ENCODE assay signal across 19 mouse cellular contexts in genomic region chr5:118078550-118078949, GRCm38 (mm10). TPM values are rescaled to one million over a fixed set of nuclear protein-coding genes. Genes with fewer than 3 reads are reported as not detected.
DNase-seq lines count a peak whose midpoint lies in the region; ATAC-seq lines count a peak whose summit lies in the region.
"Had no signal": no experiment of that assay in that cellular context is flagged by ENCODE, and none has a peak within 500 bp of the region (broad histone marks: within the 10 kb centered on the region; RNA-seq: fewer than 3 reads in every experiment).

No protein-coding gene starts in this region.

- no peak for ATAC-seq in forebrain, embryonic 13.5 days
- ATAC-seq in midbrain, embryonic 11.5 days (ENCODE audit: low FRiP score), result no peak
- ATAC-seq in midbrain, embryonic 16.5 days, result no peak
- ATAC-seq in midbrain, embryonic 13.5 days, result no peak

- WGBS in forebrain, embryonic 13.5 days, result 88% methylated on average over 6 of the region's 6 CpGs
- 93% methylated on average over 6 of the region's 6 CpGs for WGBS in forebrain, embryonic 10.5 days
- 89% methylated on average over 6 of the region's 6 CpGs for WGBS in midbrain, embryonic 11.5 days
- 87% methylated on average over 6 of the region's 6 CpGs for WGBS in midbrain, embryonic 16.5 days
- WGBS in midbrain, embryonic 13.5 days, result 90% methylated on average over 6 of the region's 6 CpGs

- H3K4me2 ChIP-seq in forebrain, embryonic 13.5 days, result no peak overlapping the region
- no peak overlapping the region for H3K4me2 ChIP-seq in midbrain, embryonic 11.5 days
- H3K4me2 ChIP-seq in midbrain, embryonic 16.5 days (ENCODE audit: low read length), result no peak overlapping the region
- no peak overlapping the region for H3K4me2 ChIP-seq in midbrain, embryonic 13.5 days (replicated peaks)
- H3K4me2 ChIP-seq: embryonic facial prominence, embryonic 15.5 days; heart, embryonic 12.5 days; hindbrain, embryonic 12.5 days had no signal

- H3K27me3 ChIP-seq in forebrain, embryonic 13.5 days, result no peaks in the 10 kb centered on the region
- H3K27me3 ChIP-seq in forebrain, embryonic 10.5 days (ENCODE audit: poor library complexity, severe bottlenecking), result no peaks in the 10 kb centered on the region
- no peaks in the 10 kb centered on the region for H3K27me3 ChIP-seq in midbrain, embryonic 11.5 days (ENCODE audit: control insufficient read depth, insufficient read depth, low read length)
- no peaks in the 10 kb centered on the region for H3K27me3 ChIP-seq in midbrain, embryonic 16.5 days (ENCODE audit: control insufficient read depth, insufficient read depth, low read depth, low read length)
- H3K27me3 ChIP-seq in midbrain, embryonic 13.5 days, result no peaks in the 10 kb centered on the region
- H3K27me3 ChIP-seq: embryonic facial prominence, embryonic 15.5 days; heart, embryonic 12.5 days; hindbrain, embryonic 12.5 days had no signal

- H3K36me3 ChIP-seq in forebrain, embryonic 13.5 days (ENCODE audit: poor library complexity, severe bottlenecking), result peaks cover 26% of the 10 kb centered on the region
- peaks cover 73% of the 10 kb centered on the region for H3K36me3 ChIP-seq in forebrain, embryonic 10.5 days (replicated peaks)
- H3K36me3 ChIP-seq in midbrain, embryonic 11.5 days (ENCODE audit: control insufficient read depth, insufficient read depth, low read length), result peaks cover 2% of the 10 kb centered on the region; the same call in 1 of the 2 replicates
- H3K36me3 ChIP-seq in midbrain, embryonic 16.5 days (ENCODE audit: control insufficient read depth, insufficient read depth, low read length), result peaks cover 2% of the 10 kb centered on the region; the same call in 1 of the 2 replicates
- H3K36me3 ChIP-seq in midbrain, embryonic 13.5 days, result peaks cover 31% of the 10 kb centered on the region

- H3K27ac ChIP-seq in forebrain, embryonic 13.5 days, result peak overlapping the region; percentile 76; the same call in 1 of the 2 replicates
- no peak overlapping the region; the same call in 1 of the 2 replicates for H3K27ac ChIP-seq in forebrain, embryonic 10.5 days
- peak overlapping the region; percentile 7; the same call in 1 of the 2 replicates for H3K27ac ChIP-seq in midbrain, embryonic 11.5 days (ENCODE audit: low read depth, low read length)
- H3K27ac ChIP-seq in midbrain, embryonic 16.5 days (ENCODE audit: low read length), result no peak overlapping the region
- peak overlapping the region; percentile 72 for H3K27ac ChIP-seq in midbrain, embryonic 13.5 days
- H3K27ac ChIP-seq: gastrocnemius, adult 2 months had no signal

- no peaks in the 10 kb centered on the region for H3K9me3 ChIP-seq in forebrain, embryonic 13.5 days (replicated peaks)
- H3K9me3 ChIP-seq in forebrain, embryonic 10.5 days, result no peaks in the 10 kb centered on the region
- H3K9me3 ChIP-seq in midbrain, embryonic 11.5 days (ENCODE audit: control insufficient read depth, low read length), result no peaks in the 10 kb centered on the region
- H3K9me3 ChIP-seq in midbrain, embryonic 16.5 days (replicated peaks; ENCODE audit: control insufficient read depth, low read length, poor library complexity, severe bottlenecking), result no peaks in the 10 kb centered on the region
- H3K9me3 ChIP-seq in midbrain, embryonic 13.5 days, result no peaks in the 10 kb centered on the region
- H3K9me3 ChIP-seq: embryonic facial prominence, embryonic 15.5 days; heart, embryonic 12.5 days; hindbrain, embryonic 12.5 days had no signal

- H3K9ac ChIP-seq in forebrain, embryonic 13.5 days, result no peak overlapping the region
- no peak overlapping the region for H3K9ac ChIP-seq in midbrain, embryonic 11.5 days (ENCODE audit: low read length)
- no peak overlapping the region for H3K9ac ChIP-seq in midbrain, embryonic 16.5 days (ENCODE audit: low read depth, low read length)
- no peak overlapping the region for H3K9ac ChIP-seq in midbrain, embryonic 13.5 days (replicated peaks)
- H3K9ac ChIP-seq: embryonic facial prominence, embryonic 15.5 days; heart, embryonic 12.5 days; hindbrain, embryonic 12.5 days had no signal

- no peak overlapping the region for H3K4me3 ChIP-seq in forebrain, embryonic 13.5 days
- no peak overlapping the region for H3K4me3 ChIP-seq in forebrain, embryonic 10.5 days
- H3K4me3 ChIP-seq in midbrain, embryonic 11.5 days (ENCODE audit: low read depth, low read length), result no peak overlapping the region
- no peak overlapping the region for H3K4me3 ChIP-seq in midbrain, embryonic 16.5 days (ENCODE audit: low read depth, low read length)
- no peak overlapping the region for H3K4me3 ChIP-seq in midbrain, embryonic 13.5 days (replicated peaks)
- H3K4me3 ChIP-seq: embryonic facial prominence, embryonic 15.5 days; erythroblast, embryonic 14.5 days; gastrocnemius, adult 2 months; heart, embryonic 12.5 days; hindbrain, embryonic 12.5 days had no signal

- H3K4me1 ChIP-seq in forebrain, embryonic 13.5 days, result peaks cover 96% of the 10 kb centered on the region
- H3K4me1 ChIP-seq in forebrain, embryonic 10.5 days, result peaks cover 44% of the 10 kb centered on the region
- H3K4me1 ChIP-seq in midbrain, embryonic 11.5 days (ENCODE audit: control insufficient read depth, insufficient read depth, low read length), result peaks cover 33% of the 10 kb centered on the region
- peaks cover 39% of the 10 kb centered on the region for H3K4me1 ChIP-seq in midbrain, embryonic 16.5 days (ENCODE audit: control insufficient read depth, insufficient read depth, low read length)
- H3K4me1 ChIP-seq in midbrain, embryonic 13.5 days (replicated peaks), result peaks cover 84% of the 10 kb centered on the region

- no peak for DNase-seq in forebrain, embryonic 10.5 days (ENCODE audit: extremely low spot score, low spot score)
- DNase-seq in midbrain, embryonic 11.5 days (ENCODE audit: low spot score, missing footprints), result no peak
- no peak for DNase-seq in cerebellum, adult 11-12 months
- no peak for DNase-seq in adrenal gland, postnatal 25 days
- DNase-seq: adrenal gland, adult 2 months; adrenal gland, postnatal 36 days; cerebellum, adult 8-10 months; cerebellum, postnatal 14 days; embryo, embryonic 11 days; gastrocnemius, adult 2 months; gastrocnemius, postnatal 25 days had no signal

RNA-seq across cellular contexts. Expression of gene Tesc, which starts 51.0 kb away (rescaled TPM):
- 4.5 and 5.2 TPM in 2 replicates for polyA plus RNA-seq in forebrain, embryonic 13.5 days (2015; fragmentation: Nextera tagmentation; extraction: Ambion mirVana)
- polyA plus RNA-seq in forebrain, embryonic 10.5 days (2016; fragmentation: Nextera tagmentation; extraction: Ambion mirVana), result 0.52 and 0.92 TPM in 2 replicates
- 0.69 and 1.2 TPM in 2 replicates for polyA plus RNA-seq in midbrain, embryonic 11.5 days (2014; fragmentation: Nextera tagmentation; extraction: Ambion mirVana)
- 6.8 and 23.7 TPM in 2 replicates for polyA plus RNA-seq in midbrain, embryonic 16.5 days (2015; fragmentation: Nextera tagmentation; extraction: Ambion mirVana)
- 2.9 TPM in 2 replicates for polyA plus RNA-seq in midbrain, embryonic 13.5 days (2015; fragmentation: Nextera tagmentation; extraction: Ambion mirVana)
- total RNA-seq in adrenal gland, postnatal 25 days (2021), result 103 and 131 TPM in 2 replicates
- total RNA-seq: common myeloid progenitor, adult 5-6 weeks had no signal

Comparison
In these comparisons a context has a peak if more than half of its experiments do, and no peak if none do; other contexts are left out.
1. H3K27ac ChIP-seq: peak in forebrain, embryonic 13.5 days (single experiment), midbrain, embryonic 11.5 days (single experiment) and midbrain, embryonic 13.5 days (single experiment); none in forebrain, embryonic 10.5 days (single experiment) and midbrain, embryonic 16.5 days (single experiment).